ENCODE assay signal across 14 mouse cellular contexts in genomic region chr13:81730362-81730761, GRCm38 (mm10).
"Had no signal": no experiment of that assay in that cellular context is flagged by ENCODE, and none has a peak within 500 bp of the region (broad histone marks: within the 10 kb centered on the region; RNA-seq: fewer than 3 reads in every experiment).

No protein-coding gene starts in this region.

- ATAC-seq: inflammation-experienced regulatory T-cells, adult 6 months; intestine, postnatal 0 days had no signal

- H3K4me2 ChIP-seq: neural tube, embryonic 12.5 days had no signal

- H3K36me3 ChIP-seq: limb, embryonic 10.5 days; neural tube, embryonic 12.5 days had no signal

- H3K9ac ChIP-seq: neural tube, embryonic 12.5 days had no signal

- H3K4me1 ChIP-seq: limb, embryonic 10.5 days; neural tube, embryonic 12.5 days had no signal

- H3K27me3 ChIP-seq: neural tube, embryonic 12.5 days had no signal

- H3K9me3 ChIP-seq: limb, embryonic 10.5 days; neural tube, embryonic 12.5 days had no signal

- DNase-seq: kidney, adult 8-10 months; kidney, postnatal 25 days; lung, adult 2 months; lung, postnatal 10 days; midbrain, embryonic 14.5 days; spleen, adult 18-20 months; thymus, adult 2 months; thymus, postnatal 25 days had no signal

- H3K27ac ChIP-seq: left cerebral cortex, adult 2 months; limb, embryonic 10.5 days; macrophage; neural tube, embryonic 12.5 days had no signal

- H3K4me3 ChIP-seq: left cerebral cortex, adult 2 months; limb, embryonic 10.5 days; neural tube, embryonic 12.5 days had no signal
